Mouse (Mus musculus) neural tube, embryonic 13.5 days (tissue): Measurements from ENCODE around the gene Pyy. TPM values are rescaled to one million over a fixed set of nuclear protein-coding genes. Genes with fewer than 3 reads are reported as not detected.

Experiments
- ATAC-seq: fragments of 200-750 bp; cut with Nextera tagmentation; 2 replicates; pipeline ENCODE4 v1.8.0; 2017; ENCODE audit warnings: low read depth, mild to moderate bottlenecking, moderate TSS enrichment, moderate library complexity
- H3K27ac ChIP-seq: fragments of 300-500 bp; sonication (generic); replicated peaks from 2 replicates; pipeline ENCODE4 v1.5.1; 2015; ENCODE audit warnings: moderate library complexity, mild to moderate bottlenecking, inconsistent platforms
- H3K27me3 ChIP-seq: fragments of 300-500 bp; sonication (generic); 2 replicates; pipeline ENCODE4 v1.6.1; 2015; ENCODE audit warnings: mild to moderate bottlenecking, inconsistent platforms
- H3K36me3 ChIP-seq: fragments of 300-500 bp; sonication (generic); 2 replicates; pipeline ENCODE4 v1.6.1; 2015; ENCODE audit warnings: mild to moderate bottlenecking, inconsistent platforms
- H3K4me1 ChIP-seq: fragments of 300-500 bp; sonication (generic); replicated peaks from 2 replicates; pipeline ENCODE4 v1.6.1; 2015; ENCODE audit warnings: inconsistent platforms
- H3K4me2 ChIP-seq: fragments of 300-500 bp; sonication (generic); 2 replicates; pipeline ENCODE4 v1.6.1; 2015; ENCODE audit warnings: inconsistent platforms, mild to moderate bottlenecking, moderate library complexity
- H3K4me3 ChIP-seq: fragments of 300-500 bp; sonication (generic); 2 replicates; pipeline ENCODE4 v1.5.1; 2015; ENCODE audit warnings: mild to moderate bottlenecking, inconsistent platforms
- H3K9ac ChIP-seq: fragments of 300-500 bp; sonication (generic); 2 replicates; pipeline ENCODE4 v1.6.1; 2015; ENCODE audit warnings: moderate library complexity, mild to moderate bottlenecking, inconsistent platforms
- H3K9me3 ChIP-seq: fragments of 300-500 bp; sonication (generic); 2 replicates; pipeline ENCODE4 v1.6.1; 2016; ENCODE audit warnings: inconsistent platforms
- WGBS: fragments of 180-500 bp; shearing (Covaris S2); methylation state at CpG from one replicate; pipeline ENCODE4 v1.1.7; 2015; 5-methylcytosine and 5-hydroxymethylcytosine counted together
- polyA plus RNA-seq: library from polyadenylated mRNA; unstranded; fragments of >200 nt; fragmentation: Nextera tagmentation; extraction: Ambion mirVana; gene quantifications from 2 replicates; pipeline ENCODE4 v1.2.1, GENCODE M21; 2015

Gene Pyy
- polyA plus RNA-seq, 1 experiment from 2014 or later: not detected

GRCm38 (mm10) chr11:102089088-102089808 is 18.4 kb downstream of the Pyy start:
- under 1% methylated on average over 20 of the region's 20 CpGs for WGBS
- H3K4me2 ChIP-seq: peak overlapping the region; percentile 75
- no peaks in the 10 kb centered on the region for H3K9me3 ChIP-seq
- peaks cover 38% of the 10 kb centered on the region for H3K4me1 ChIP-seq
- H3K4me3 ChIP-seq: peak overlapping the region; percentile 70
- H3K27ac ChIP-seq: peak overlapping the region; percentile 99
- H3K9ac ChIP-seq: peak overlapping the region; percentile 89
- H3K27me3 ChIP-seq: no peaks in the 10 kb centered on the region
- peaks cover 9% of the 10 kb centered on the region for H3K36me3 ChIP-seq
- peak; percentile 61 for ATAC-seq

GRCm38 (mm10) chr11:102087931-102088898 is 19.4 kb downstream of the Pyy start, which contains the start of gene Mpp2:
Mpp2 (minus strand) TSS chr11:102088515.
- Histone ChIP-seq H3K9ac (peak within 1 kb of the TSS; percentile 89), H3K4me2 (peak within 1 kb of the TSS; percentile 75), H3K36me3 (peaks cover 15% of the 10 kb centered on the region), H3K27ac (peak within 1 kb of the TSS; percentile 99), H3K9me3 (no peaks in the 10 kb centered on the region), H3K27me3 (no peaks in the 10 kb centered on the region), H3K4me3 (peak within 1 kb of the TSS; percentile 70), H3K4me1 (peaks cover 40% of the 10 kb centered on the region)
- peak; percentile 69 for ATAC-seq
- under 1% methylated on average over 49 of the region's 49 CpGs for WGBS

- H3K4me3 ChIP-seq: peak overlapping the region; percentile 70
- under 1% methylated on average over 39 of the region's 39 CpGs for WGBS
- H3K27me3 ChIP-seq: no peaks in the 10 kb centered on the region
- H3K27ac ChIP-seq: peak overlapping the region; percentile 99
- H3K36me3 ChIP-seq: peaks cover 15% of the 10 kb centered on the region
- peaks cover 50% of the 10 kb centered on the region for H3K4me1 ChIP-seq
- peak; percentile 83 for ATAC-seq
- H3K9ac ChIP-seq: peak overlapping the region; percentile 89
- H3K9me3 ChIP-seq: no peaks in the 10 kb centered on the region
- H3K4me2 ChIP-seq: peak overlapping the region; percentile 75
These were observed 20.4 kb downstream of the Pyy start for GRCm38 (mm10) chr11:102087081-102087751.

- H3K4me1 ChIP-seq: peaks cover 59% of the 10 kb centered on the region
- H3K27ac ChIP-seq: peak overlapping the region; percentile 99
- H3K9me3 ChIP-seq: no peaks in the 10 kb centered on the region
- WGBS: 17% methylated on average over 3 of the region's 3 CpGs
- peak overlapping the region; percentile 75 for H3K4me2 ChIP-seq
- peak overlapping the region; percentile 70 for H3K4me3 ChIP-seq
- no peaks in the 10 kb centered on the region for H3K27me3 ChIP-seq
- no peak for ATAC-seq
- peaks cover 15% of the 10 kb centered on the region for H3K36me3 ChIP-seq
- peak overlapping the region; percentile 89 for H3K9ac ChIP-seq
These were observed 21.3 kb downstream of the Pyy start for GRCm38 (mm10) chr11:102086331-102086730.

DNA sequence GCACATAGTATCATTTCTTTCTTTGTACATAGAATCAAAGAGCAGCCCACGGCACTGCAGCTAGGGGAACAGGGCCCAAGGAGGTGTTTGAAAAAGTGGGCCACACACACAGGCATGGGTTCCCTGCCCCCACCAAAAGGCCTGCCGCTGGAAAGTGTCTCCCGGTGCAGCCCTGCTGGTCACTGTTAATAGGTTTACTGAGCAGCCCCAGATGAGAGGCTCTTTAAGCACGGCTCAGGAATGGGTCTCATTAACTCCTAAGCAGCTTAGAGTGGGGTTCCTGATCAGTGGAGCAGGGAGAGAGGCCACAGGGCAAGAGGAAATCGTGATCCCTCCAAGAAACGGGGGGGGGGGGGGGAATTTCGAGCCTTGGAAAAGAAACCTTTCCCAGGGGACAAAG is 23.5 kb downstream of the Pyy start:
- H3K4me1 ChIP-seq: peaks cover 54% of the 10 kb centered on the region
- 50% methylated on average over 7 of the region's 7 CpGs for WGBS
- ATAC-seq: no peak
- H3K36me3 ChIP-seq: peaks cover 30% of the 10 kb centered on the region
- no peak overlapping the region for H3K4me2 ChIP-seq
- no peak overlapping the region for H3K27ac ChIP-seq
- no peak overlapping the region for H3K9ac ChIP-seq
- H3K9me3 ChIP-seq: no peaks in the 10 kb centered on the region
- no peak overlapping the region for H3K4me3 ChIP-seq
- no peaks in the 10 kb centered on the region for H3K27me3 ChIP-seq

DNA sequence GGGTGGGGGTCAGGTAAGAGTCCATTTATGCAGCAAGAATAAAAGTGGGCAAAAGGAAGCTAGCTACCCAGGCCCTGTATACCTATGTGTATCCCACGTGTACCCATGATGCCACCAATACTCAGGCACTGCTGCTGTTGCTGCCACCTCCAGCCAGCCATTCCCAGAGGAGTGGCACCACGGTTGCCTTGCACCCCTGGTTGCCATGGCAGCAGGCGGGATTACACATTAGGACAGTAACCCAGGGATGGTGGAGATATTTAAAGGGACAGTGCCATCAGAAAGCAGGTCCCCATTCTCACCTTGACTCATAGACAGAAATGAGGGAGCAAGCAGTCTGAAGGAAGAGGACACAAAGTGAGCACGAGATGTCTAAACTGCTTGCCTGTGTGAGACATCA is 24.4 kb downstream of the Pyy start:
- Histone ChIP-seq H3K27ac (0 out of 2 replicates have a peak overlapping the region, but pooled peaks have one; percentile 4), H3K36me3 (peaks cover 39% of the 10 kb centered on the region), H3K9ac (no peak overlapping the region), H3K4me1 (peaks cover 47% of the 10 kb centered on the region), H3K4me3 (no peak overlapping the region), H3K4me2 (peak overlapping the region; percentile 69), H3K27me3 (no peaks in the 10 kb centered on the region), H3K9me3 (no peaks in the 10 kb centered on the region)
- no peak for ATAC-seq
- 44% methylated on average over 4 of the region's 4 CpGs for WGBS

DNA sequence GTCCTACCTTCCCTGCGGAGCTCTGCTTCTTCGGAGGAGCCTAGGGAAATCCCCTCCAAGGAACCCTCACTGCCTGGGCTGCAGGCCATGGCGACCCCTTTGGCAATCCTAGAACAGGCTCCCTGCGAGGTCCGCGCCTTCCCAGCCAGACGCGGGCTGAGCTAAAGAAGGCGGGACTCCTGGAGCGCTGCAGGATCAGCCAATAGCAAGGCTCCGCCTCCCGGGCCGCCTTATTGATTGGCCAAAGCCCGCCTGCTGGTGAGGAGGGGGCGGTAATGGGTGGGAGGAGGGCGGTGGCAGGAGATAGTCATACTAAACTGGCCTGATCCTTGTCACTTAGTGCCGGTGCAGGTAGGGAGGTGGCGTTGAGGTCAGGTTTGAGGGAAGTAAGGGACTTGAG is 25.3 kb downstream of the Pyy start:
- ATAC-seq: peak; percentile 78
- peak overlapping the region; percentile 69 for H3K4me2 ChIP-seq
- no peaks in the 10 kb centered on the region for H3K9me3 ChIP-seq
- H3K4me1 ChIP-seq: peaks cover 47% of the 10 kb centered on the region
- WGBS: 0% methylated on average over 18 of the region's 18 CpGs
- H3K27me3 ChIP-seq: no peaks in the 10 kb centered on the region
- H3K4me3 ChIP-seq: peak overlapping the region; percentile 37
- peak overlapping the region; percentile 42; the same call in 1 of the 2 replicates for H3K27ac ChIP-seq
- H3K9ac ChIP-seq: peak overlapping the region; percentile 65
- peaks cover 47% of the 10 kb centered on the region for H3K36me3 ChIP-seq

GRCm38 (mm10) chr11:102073722-102074121 is 33.9 kb downstream of the Pyy start:
- ATAC-seq: no peak
- H3K27me3 ChIP-seq: no peaks in the 10 kb centered on the region
- H3K4me3 ChIP-seq: no peak overlapping the region
- H3K4me1 ChIP-seq: peaks cover 16% of the 10 kb centered on the region
- no peak overlapping the region for H3K27ac ChIP-seq
- H3K36me3 ChIP-seq: peaks cover 38% of the 10 kb centered on the region
- 81% methylated on average over 14 of the region's 14 CpGs for WGBS
- no peak overlapping the region for H3K4me2 ChIP-seq
- H3K9me3 ChIP-seq: no peaks in the 10 kb centered on the region
- H3K9ac ChIP-seq: no peak overlapping the region

- H3K9me3 ChIP-seq: no peaks in the 10 kb centered on the region
- H3K4me3 ChIP-seq: no peak overlapping the region
- H3K9ac ChIP-seq: no peak overlapping the region
- H3K4me1 ChIP-seq: peaks cover 17% of the 10 kb centered on the region
- no peak overlapping the region for H3K4me2 ChIP-seq
- H3K27ac ChIP-seq: no peak overlapping the region
- no peak for ATAC-seq
- no peaks in the 10 kb centered on the region for H3K27me3 ChIP-seq
- WGBS: 81% methylated on average over 5 of the region's 5 CpGs
- H3K36me3 ChIP-seq: peaks cover 28% of the 10 kb centered on the region
These were observed 34.9 kb downstream of the Pyy start for GRCm38 (mm10) chr11:102072729-102073128.

DNA sequence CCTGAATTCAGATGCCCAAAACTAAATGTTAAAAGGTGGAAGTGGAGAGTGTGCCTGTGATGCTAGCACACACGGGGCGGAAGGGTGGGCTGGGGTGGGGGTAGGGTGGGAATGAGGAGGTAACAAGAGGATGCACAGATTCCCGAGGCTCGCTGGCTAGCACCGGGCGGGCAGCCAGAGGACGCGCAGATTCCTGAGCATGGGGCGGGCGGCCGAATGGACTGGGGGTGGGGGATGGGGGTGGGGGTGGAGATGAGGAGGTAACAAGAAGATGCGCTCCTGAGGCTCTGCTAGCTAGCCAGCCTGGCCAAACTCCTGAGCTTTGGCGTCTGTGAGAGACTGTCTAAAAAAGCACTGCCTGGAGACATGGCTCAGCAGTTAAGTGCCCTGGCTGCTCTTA is 37.2 kb downstream of the Pyy start:
- Histone ChIP-seq H3K27ac (no peak overlapping the region), H3K36me3 (peaks cover 14% of the 10 kb centered on the region), H3K4me2 (peak overlapping the region; percentile 24; the same call in 1 of the 2 replicates), H3K4me3 (no peak overlapping the region), H3K4me1 (peaks cover 27% of the 10 kb centered on the region), H3K9ac (0 out of 2 replicates have a peak overlapping the region, but pooled peaks have one; percentile 26), H3K27me3 (no peaks in the 10 kb centered on the region), H3K9me3 (no peaks in the 10 kb centered on the region)
- 2% methylated on average over 13 of the region's 13 CpGs for WGBS
- peak; percentile 68; the same call in 1 of the 2 replicates for ATAC-seq

GRCm38 (mm10) chr11:102069633-102070032 is 38.0 kb downstream of the Pyy start:
- no peak for ATAC-seq
- no peak overlapping the region for H3K27ac ChIP-seq
- H3K4me3 ChIP-seq: no peak overlapping the region
- no peak overlapping the region for H3K9ac ChIP-seq
- no peaks in the 10 kb centered on the region for H3K27me3 ChIP-seq
- peaks cover 27% of the 10 kb centered on the region for H3K4me1 ChIP-seq
- H3K9me3 ChIP-seq: no peaks in the 10 kb centered on the region
- H3K4me2 ChIP-seq: no peak overlapping the region
- 44% methylated on average over 11 of the region's 11 CpGs for WGBS
- H3K36me3 ChIP-seq: peaks cover 13% of the 10 kb centered on the region
